18 mouse cellular contexts compared by ENCODE assay signal in the genomic region with DNA sequence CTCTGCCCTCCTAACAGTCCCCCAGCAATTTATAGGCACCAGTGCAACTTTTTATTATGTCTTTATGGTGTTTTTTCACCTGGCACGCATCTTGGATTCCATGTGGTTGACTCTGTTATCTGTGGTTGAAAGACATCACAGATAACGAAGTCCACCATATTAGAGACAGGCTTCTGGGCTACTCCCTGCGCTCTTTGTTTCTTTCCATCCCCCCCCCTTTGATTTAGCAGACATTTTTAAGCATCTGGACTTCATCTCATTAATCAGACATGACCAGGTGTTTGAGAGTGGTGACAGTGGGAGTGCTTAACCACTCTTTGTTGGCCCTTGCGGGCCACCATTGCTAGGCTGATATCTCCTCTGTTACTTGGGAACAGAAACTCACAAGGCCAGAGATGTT.
DNase-seq lines count a peak whose midpoint lies in the region; ATAC-seq and TF ChIP-seq lines count a peak whose summit lies in the region.
"Had no signal": no experiment of that assay in that cellular context is flagged by ENCODE, and none has a peak within 500 bp of the region (broad histone marks: within the 10 kb centered on the region; RNA-seq: fewer than 3 reads in every experiment).

No protein-coding gene starts in this region.

- no peak for DNase-seq in kidney, postnatal 14 days
- DNase-seq in NIH3T3 (ENCODE audit: low read depth) = peak; percentile 39
- DNase-seq in frontal cortex, postnatal 25 days (ENCODE audit: low spot score in 2 of 2) = no peak
- DNase-seq in urinary bladder, postnatal 36 days (ENCODE audit: low spot score in 2 of 2) = no peak
- no peak for DNase-seq in spleen, postnatal 14 days (ENCODE audit: low spot score in 2 of 2)
- DNase-seq: adrenal gland, postnatal 10 days; cerebellum, postnatal 14 days; kidney, postnatal 10 days; lung, postnatal 14 days; right cerebral cortex, postnatal 4 days had no signal

- peak; percentile 57 for ATAC-seq in kidney, embryonic 14.5 days (ENCODE audit: low FRiP score, low TSS enrichment)
- ATAC-seq in megakaryocyte-erythroid progenitor cell, adult 5-6 weeks (replicated peaks; ENCODE audit: low FRiP score, low TSS enrichment, poor library complexity, severe bottlenecking) = peak; percentile 44; the same call in 1 of the 2 replicates
- ATAC-seq: CD4-positive, CD25-positive, alpha-beta regulatory T cell, adult 4 months; forebrain, embryonic 15.5 days; midbrain, embryonic 16.5 days; Patski had no signal

- H3K4me2 ChIP-seq in kidney, embryonic 14.5 days (replicated peaks; ENCODE audit: low read depth, low read length) = no peak overlapping the region
- H3K4me2 ChIP-seq: forebrain, embryonic 15.5 days had no signal

- H3K27ac ChIP-seq in kidney, embryonic 14.5 days (ENCODE audit: low read depth, low read length) = no peak overlapping the region
- H3K27ac ChIP-seq in embryonic fibroblast, embryonic 13.5 days (ENCODE audit: insufficient read depth, low read length) = peak overlapping the region; percentile 50; the same call in 1 of the 2 replicates
- H3K27ac ChIP-seq: forebrain, embryonic 15.5 days had no signal

- no peak for TF ChIP-seq POLR2A in embryonic fibroblast, embryonic 13.5 days (IDR thresholded peaks at IDR 0.05; ENCODE audit: low read depth, low read length)

- TF ChIP-seq CTCF in embryonic fibroblast, embryonic 13.5 days (IDR thresholded peaks at IDR 0.05; ENCODE audit: borderline replicate concordance, insufficient read depth, low read length) = no peak

- H3K4me3 ChIP-seq in kidney, embryonic 14.5 days (ENCODE audit: low read length) = no peak overlapping the region
- no peak overlapping the region for H3K4me3 ChIP-seq in embryonic fibroblast, embryonic 13.5 days (ENCODE audit: insufficient read depth, low read length)
- H3K4me3 ChIP-seq: forebrain, embryonic 15.5 days; hindbrain, embryonic 10.5 days had no signal

- H3K27me3 ChIP-seq in kidney, embryonic 14.5 days (ENCODE audit: control insufficient read depth, insufficient read depth, low read length) = peaks cover 9% of the 10 kb centered on the region; the same call in 1 of the 2 replicates
- H3K27me3 ChIP-seq: forebrain, embryonic 15.5 days had no signal

- H3K9me3 ChIP-seq in kidney, embryonic 14.5 days (ENCODE audit: control insufficient read depth, low read length) = peaks cover 13% of the 10 kb centered on the region; the same call in 1 of the 2 replicates
- H3K9me3 ChIP-seq: forebrain, embryonic 15.5 days had no signal

- no peak overlapping the region for H3K9ac ChIP-seq in kidney, embryonic 14.5 days (ENCODE audit: low read depth, low read length)
- H3K9ac ChIP-seq: forebrain, embryonic 15.5 days had no signal

- 28% methylated on average over 4 of the region's 4 CpGs for WGBS in kidney, embryonic 14.5 days

- H3K36me3 ChIP-seq in kidney, embryonic 14.5 days (ENCODE audit: control insufficient read depth, insufficient read depth, low read length) = no peaks in the 10 kb centered on the region
- H3K36me3 ChIP-seq: forebrain, embryonic 15.5 days; hindbrain, embryonic 10.5 days had no signal

- peaks cover 24% of the 10 kb centered on the region; the same call in 1 of the 2 replicates for H3K4me1 ChIP-seq in kidney, embryonic 14.5 days (ENCODE audit: control insufficient read depth, insufficient read depth, low read length)
- peaks cover 7% of the 10 kb centered on the region; the same call in 1 of the 2 replicates for H3K4me1 ChIP-seq in embryonic fibroblast, embryonic 13.5 days (ENCODE audit: control insufficient read depth, insufficient read depth, low read length)
